24 mouse cellular contexts compared by ENCODE assay signal in genomic region chr15:52785196-52785595, GRCm38 (mm10).
"Had no signal": no experiment of that assay in that cellular context is flagged by ENCODE, and none has a peak within 500 bp of the region (broad histone marks: within the 10 kb centered on the region; RNA-seq: fewer than 3 reads in every experiment).

No protein-coding gene starts in this region.

- H3K4me1 ChIP-seq: hindbrain, embryonic 10.5 days; hindbrain, embryonic 12.5 days; intestine, embryonic 15.5 days; limb, embryonic 10.5 days; limb, embryonic 12.5 days; liver, embryonic 13.5 days; liver, embryonic 15.5 days had no signal

- H3K27ac ChIP-seq: gastrocnemius, adult 2 months; heart, adult 2 months; hindbrain, embryonic 10.5 days; hindbrain, embryonic 12.5 days; hindbrain, embryonic 14.5 days; intestine, embryonic 15.5 days; layer of hippocampus, adult 2 months; left cerebral cortex, adult 2 months; limb, embryonic 10.5 days; limb, embryonic 12.5 days; liver, embryonic 13.5 days; liver, embryonic 15.5 days had no signal

- H3K9ac ChIP-seq: heart, embryonic 12.5 days; hindbrain, embryonic 12.5 days; hindbrain, embryonic 14.5 days; intestine, embryonic 15.5 days; limb, embryonic 12.5 days; liver, embryonic 13.5 days; liver, embryonic 15.5 days had no signal

- H3K27me3 ChIP-seq: heart, embryonic 12.5 days; hindbrain, embryonic 12.5 days; intestine, embryonic 15.5 days; limb, embryonic 12.5 days; liver, embryonic 13.5 days; liver, embryonic 15.5 days had no signal

- DNase-seq: gastrocnemius, adult 2 months; gastrocnemius, postnatal 14 days; gastrocnemius, postnatal 36 days; heart, adult 11 months; heart, adult 2 months; heart, postnatal 4 days; kidney, adult 18-20 months; kidney, adult 8-10 months; kidney, postnatal 10 days; kidney, postnatal 25 days; kidney, postnatal 4 days; liver; liver, embryonic 13.5 days had no signal

- H3K4me2 ChIP-seq: heart, embryonic 12.5 days; hindbrain, embryonic 12.5 days; hindbrain, embryonic 14.5 days; intestine, embryonic 15.5 days; limb, embryonic 12.5 days; liver, embryonic 11.5 days; liver, embryonic 13.5 days; liver, embryonic 15.5 days had no signal

- H3K36me3 ChIP-seq: heart, embryonic 12.5 days; hindbrain, embryonic 10.5 days; hindbrain, embryonic 12.5 days; intestine, embryonic 15.5 days; limb, embryonic 10.5 days; limb, embryonic 12.5 days; liver, embryonic 13.5 days; liver, embryonic 15.5 days had no signal

- H3K9me3 ChIP-seq: heart, embryonic 12.5 days; hindbrain, embryonic 10.5 days; hindbrain, embryonic 12.5 days; intestine, embryonic 15.5 days; limb, embryonic 10.5 days; limb, embryonic 12.5 days; liver, embryonic 13.5 days; liver, embryonic 15.5 days had no signal

- H3K4me3 ChIP-seq: gastrocnemius, adult 2 months; heart, adult 2 months; heart, embryonic 12.5 days; hindbrain, embryonic 10.5 days; hindbrain, embryonic 12.5 days; intestine, embryonic 15.5 days; layer of hippocampus, adult 2 months; left cerebral cortex, adult 2 months; limb, embryonic 10.5 days; limb, embryonic 12.5 days; liver, embryonic 13.5 days; liver, embryonic 15.5 days had no signal
